Mouse (Mus musculus): Measurements from ENCODE around the gene Camta1.
"Not testable (repeated sequence)": the region's sequence is repeated elsewhere in the genome, so short reads cannot be mapped to it uniquely, and the experiment has no call there.

Gene Camta1

DNA sequence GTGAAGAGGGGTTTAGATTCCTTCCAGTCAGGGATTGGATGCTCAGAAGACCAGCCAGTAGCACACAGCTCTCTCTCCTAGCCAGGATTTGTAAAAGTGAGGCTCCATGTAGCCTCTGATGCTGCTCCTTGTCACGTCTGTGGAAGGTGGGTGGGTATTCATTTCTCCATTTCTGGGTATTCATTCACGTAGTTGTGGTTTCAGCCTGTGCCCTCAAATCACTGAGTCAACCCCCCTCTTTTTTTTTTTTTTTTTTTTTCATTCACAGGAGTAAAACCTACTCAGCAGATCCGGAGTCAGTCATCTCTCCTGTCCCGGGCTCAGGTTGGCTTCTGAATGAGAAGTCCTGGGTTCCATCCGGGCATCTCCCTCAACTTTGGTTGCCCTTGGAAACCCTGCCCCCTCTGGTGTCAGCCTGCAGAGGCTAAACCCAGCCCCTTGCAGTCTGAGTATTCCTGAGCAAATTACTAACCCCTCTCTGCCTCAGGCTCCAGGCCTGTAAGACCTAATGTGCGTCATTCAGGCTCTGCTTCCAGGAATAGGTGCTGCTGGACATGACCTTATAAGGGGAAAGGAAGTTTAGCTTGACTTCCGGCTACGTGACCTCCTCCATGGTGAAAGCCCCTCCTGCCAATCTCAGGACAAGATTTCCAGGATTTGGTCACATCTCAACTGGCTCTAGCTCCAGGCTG is 944.2 kb downstream of the Camta1 start:
- ChIA-PET CTCF (interaction anchor here in 3 of 4 experiments (0.5 to 1.3 kb wide), 7 partner anchors 9 to 818 kb away, joined by 3 to 4 read pairs (median 3); no protein-coding TSS in a partner anchor), POLR2A (interaction anchor here in 3 of 4 experiments (0.6 to 2.0 kb wide), 11 partner anchors 15 to 839 kb away, joined by 3 to 11 read pairs (median 4); no protein-coding TSS in a partner anchor)

DNA sequence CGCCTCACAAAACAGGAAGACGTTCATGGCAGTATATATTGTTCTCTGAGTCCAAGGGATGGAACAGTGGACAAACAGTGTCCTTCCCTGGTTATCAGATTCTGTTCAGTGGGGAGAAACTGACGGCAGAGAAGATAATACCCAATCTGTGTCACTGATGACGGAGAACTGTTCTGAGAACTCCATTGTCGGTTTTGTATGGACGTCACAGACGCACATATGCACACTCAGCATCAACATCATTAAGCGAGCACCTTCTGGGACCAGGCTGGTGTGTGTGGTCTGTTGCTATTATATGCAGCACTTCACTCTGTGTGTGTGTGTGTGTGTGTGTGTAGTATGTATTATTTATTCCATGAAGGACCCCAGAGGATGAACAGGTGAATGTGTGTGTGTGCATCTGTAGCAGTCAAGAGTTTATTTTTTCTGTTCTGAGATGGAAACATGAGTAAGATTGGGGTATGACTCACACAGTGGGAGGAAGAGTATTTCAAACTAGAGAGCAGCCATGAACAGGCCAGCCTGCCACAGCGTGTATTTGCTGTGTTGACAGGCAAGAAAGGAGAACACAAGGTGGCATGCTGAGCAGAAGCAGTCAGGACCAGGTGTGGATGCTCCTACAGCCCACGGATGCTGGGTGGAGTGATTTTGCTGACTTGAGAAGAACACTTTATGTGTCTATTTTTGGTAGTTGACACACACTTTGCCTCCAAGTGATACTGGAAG is 946.3 kb downstream of the Camta1 start:
- ChIA-PET CTCF (interaction anchor here in 3 of 4 experiments (0.9 to 1.9 kb wide), 7 partner anchors 9 to 289 kb away, joined by 3 to 8 read pairs (median 4); no protein-coding TSS in a partner anchor), POLR2A (interaction anchor here in 3 of 4 experiments (0.8 to 3.2 kb wide), 13 partner anchors 11 to 272 kb away, joined by 3 to 21 read pairs (median 4); no protein-coding TSS in a partner anchor)

DNA sequence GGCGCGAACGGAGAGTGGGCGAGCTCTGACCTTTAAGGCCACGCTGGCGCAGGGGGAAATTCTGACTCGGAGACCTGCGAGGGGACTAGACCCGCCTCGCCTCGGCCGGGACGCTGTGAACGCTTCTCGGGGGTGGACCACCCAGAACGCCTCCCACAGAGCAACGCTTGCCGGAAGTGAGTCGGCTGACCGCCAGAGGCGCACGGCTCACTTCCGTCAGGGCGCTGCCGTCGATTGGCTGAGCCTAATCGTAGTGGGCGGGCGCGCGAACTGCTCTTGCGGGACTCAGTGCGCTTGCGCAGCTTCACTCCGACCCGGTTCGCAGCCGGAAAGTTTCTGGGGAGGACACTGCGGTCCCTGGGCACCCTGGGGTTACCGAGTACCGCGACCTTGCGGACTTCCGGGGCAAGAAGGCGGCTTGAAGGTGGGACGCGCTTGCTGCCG is 947.4 kb downstream of the Camta1 start, which contains the start of the genes Park7 and Tnfrsf9:
Gene Park7 (minus strand): TSS at position 148 of the 444 bp plus-strand sequence.
Gene Tnfrsf9 (plus strand): TSS at position 273 of the 444 bp plus-strand sequence.
- ChIA-PET POLR2A (interaction anchor here in 3 of 4 experiments (0.6 to 3.2 kb wide), 24 partner anchors 10 to 1674 kb away, joined by 3 to 21 read pairs (median 4); no protein-coding TSS in a partner anchor), CTCF (interaction anchor here in 3 of 4 experiments (0.5 to 2.3 kb wide), 13 partner anchors 10 to 288 kb away, joined by 3 to 9 read pairs (median 4); no protein-coding TSS in a partner anchor)

DNA sequence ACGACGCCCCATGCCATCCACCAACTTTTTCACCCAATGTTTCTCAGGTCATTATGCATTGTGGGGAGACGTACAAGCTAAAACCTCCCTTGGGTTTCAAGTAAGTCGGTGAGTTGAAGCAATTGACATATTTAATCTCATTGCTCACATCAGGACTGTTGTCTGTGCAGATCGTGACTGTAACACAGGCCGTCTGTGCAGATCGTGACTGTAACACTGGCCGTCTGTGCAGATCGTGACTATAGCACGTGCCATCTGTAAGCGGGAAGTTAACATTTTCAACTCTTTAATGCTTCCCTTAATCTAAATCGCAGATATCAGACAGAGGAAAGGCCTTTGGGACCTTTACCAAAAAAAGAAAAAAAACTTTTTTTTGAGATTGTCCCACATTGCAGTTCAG is 947.9 kb downstream of the Camta1 start:
- ChIA-PET POLR2A (interaction anchor here in 3 of 4 experiments (0.6 to 3.2 kb wide), 21 partner anchors 11 to 1675 kb away, joined by 3 to 21 read pairs (median 4); no protein-coding TSS in a partner anchor), CTCF (interaction anchor here in 3 of 4 experiments (0.5 to 2.3 kb wide), 10 partner anchors 11 to 281 kb away, joined by 3 to 9 read pairs (median 6); no protein-coding TSS in a partner anchor)

DNA sequence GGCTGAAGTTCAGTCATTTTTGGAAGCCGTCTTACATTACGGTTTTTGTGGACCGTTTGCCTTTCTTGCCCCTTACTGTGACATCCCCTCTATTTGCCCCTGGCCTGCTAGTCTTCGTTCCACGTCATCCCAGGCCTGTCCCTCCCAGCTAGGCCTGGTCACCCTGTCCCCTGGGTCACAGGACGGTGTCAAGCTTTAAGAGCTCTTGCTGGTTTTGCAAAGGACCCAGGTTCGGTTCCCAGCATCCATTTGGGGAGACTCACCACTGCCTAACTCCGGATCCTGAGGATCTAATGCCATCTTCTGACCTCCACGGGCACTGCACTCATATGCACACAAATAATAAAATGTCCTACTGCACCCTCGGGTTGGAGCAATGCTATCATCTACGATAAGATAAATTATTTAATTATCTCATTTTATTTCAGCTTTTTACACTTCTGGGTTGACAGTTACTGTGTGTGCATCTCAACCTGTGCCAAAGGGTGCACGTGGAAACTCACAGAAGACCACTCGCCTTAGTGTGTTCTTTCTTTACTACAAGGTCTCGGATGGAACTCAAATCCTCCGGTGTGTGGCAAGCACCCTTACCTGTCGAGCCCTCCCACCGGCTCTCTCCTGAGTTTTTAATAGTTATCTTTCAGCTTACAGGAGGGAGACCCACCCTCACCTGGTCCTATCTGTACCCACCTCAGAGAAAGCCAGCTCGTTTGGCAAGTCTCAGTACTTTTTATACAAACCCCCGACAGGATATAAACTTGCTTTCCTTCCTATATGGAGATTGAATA is 951.3 kb downstream of the Camta1 start:
- POLR2A ChIA-PET, result interaction anchor here in 3 of 4 experiments (0.6 to 3.2 kb wide), 12 partner anchors 8 to 650 kb away, joined by 3 to 12 read pairs (median 4); no protein-coding TSS in a partner anchor
- CTCF ChIA-PET, result interaction anchor here (0.5 to 1.6 kb wide), 8 partner anchors 9 to 247 kb away, joined by 3 to 7 read pairs (median 4); no protein-coding TSS in a partner anchor

- ChIA-PET CTCF (interaction anchor here in 3 of 4 experiments (1.0 to 1.6 kb wide), 4 partner anchors 8 to 246 kb away, joined by 3 to 7 read pairs (median 4); no protein-coding TSS in a partner anchor), POLR2A (interaction anchor here in 2 of 4 experiments (0.6 to 3.2 kb wide), 5 partner anchors 8 to 30 kb away, joined by 3 to 12 read pairs (median 3); no protein-coding TSS in a partner anchor)
Observed at GRCm38 (mm10) chr4:150909451-150910156, 952.1 kb downstream of the Camta1 start.

DNA sequence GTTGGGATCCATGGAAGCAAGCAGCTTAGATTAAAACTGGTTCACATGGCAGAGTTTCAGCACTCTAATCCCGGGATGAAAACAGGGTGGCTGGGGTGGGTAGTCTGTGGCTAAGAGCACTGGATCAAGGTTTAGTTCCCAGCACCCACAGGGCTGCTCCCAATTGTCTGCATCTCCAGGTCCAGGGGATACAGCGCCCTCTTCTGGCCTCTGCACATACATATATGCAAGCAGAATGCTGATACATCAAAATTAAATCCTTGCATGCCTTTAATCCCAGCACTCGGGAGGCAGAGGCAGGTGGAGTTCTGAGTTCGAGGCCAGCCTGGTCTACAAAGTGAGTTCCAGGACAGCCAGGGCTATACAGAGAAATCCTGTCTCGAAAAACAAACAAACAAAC is 953.2 kb downstream of the Camta1 start:
- CTCF ChIA-PET, result not testable (repeated sequence)

GRCm38 (mm10) chr4:150907099-150907498 is 954.6 kb downstream of the Camta1 start:
- ChIA-PET POLR2A (interaction anchor here in 1 of 4 experiments (1.8 kb wide), 1 partner anchor 13 kb away, joined by 9 read pairs; no protein-coding TSS in a partner anchor), CTCF (no interaction called here)

More for the DNA sequence above, 953.2 kb downstream of the Camta1 start:
- POLR2A ChIA-PET, result interaction anchor here in 2 of 4 experiments (0.6 to 1.8 kb wide), 3 partner anchors 13 to 18 kb away, joined by 3 to 9 read pairs (median 5); no protein-coding TSS in a partner anchor

DNA sequence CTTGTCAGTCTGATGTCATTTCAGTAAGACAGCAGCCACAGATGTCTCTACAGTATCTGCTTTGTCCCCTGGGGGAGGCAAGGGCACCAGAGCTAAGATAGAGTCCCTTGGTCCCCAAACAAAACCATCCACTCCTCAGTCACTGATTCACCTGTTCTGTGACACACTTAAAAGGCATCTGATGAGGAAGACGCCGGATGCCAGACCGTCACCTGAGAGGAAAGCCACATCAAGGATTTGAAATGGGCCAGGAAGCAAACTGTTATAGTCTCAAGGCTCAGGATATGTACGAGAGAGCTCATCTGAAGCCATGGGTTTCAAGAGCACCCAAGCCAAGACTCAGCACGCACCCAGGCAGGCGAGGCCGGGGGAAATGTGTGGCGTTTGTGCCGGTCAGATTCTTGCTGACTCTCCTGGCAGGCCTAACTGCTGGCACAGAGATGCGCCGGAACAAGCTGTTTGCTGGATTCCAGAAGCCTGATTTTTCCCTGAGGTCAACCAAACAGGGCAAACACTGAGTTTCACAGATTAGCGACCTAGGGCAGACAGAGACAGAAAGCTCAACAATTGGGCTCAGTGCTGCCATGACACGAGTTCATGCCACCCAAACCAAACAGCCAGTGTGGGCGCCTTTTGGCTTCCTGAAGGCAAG is 958.5 kb downstream of the Camta1 start:
- CTCF ChIA-PET, result interaction anchor here (0.6 to 5.3 kb wide), 18 partner anchors 10 to 554 kb away, joined by 3 to 73 read pairs (median 6); partner anchors contain the start of gene Vamp3 (in 1 of the 4)
- POLR2A ChIA-PET, result interaction anchor here in 3 of 4 experiments (0.5 to 5.6 kb wide), 26 partner anchors 7 to 611 kb away, joined by 3 to 53 read pairs (median 5); partner anchors contain the start of genes Park7 (in 2 of the 3) and Tnfrsf9 (in 2 of the 3)

DNA sequence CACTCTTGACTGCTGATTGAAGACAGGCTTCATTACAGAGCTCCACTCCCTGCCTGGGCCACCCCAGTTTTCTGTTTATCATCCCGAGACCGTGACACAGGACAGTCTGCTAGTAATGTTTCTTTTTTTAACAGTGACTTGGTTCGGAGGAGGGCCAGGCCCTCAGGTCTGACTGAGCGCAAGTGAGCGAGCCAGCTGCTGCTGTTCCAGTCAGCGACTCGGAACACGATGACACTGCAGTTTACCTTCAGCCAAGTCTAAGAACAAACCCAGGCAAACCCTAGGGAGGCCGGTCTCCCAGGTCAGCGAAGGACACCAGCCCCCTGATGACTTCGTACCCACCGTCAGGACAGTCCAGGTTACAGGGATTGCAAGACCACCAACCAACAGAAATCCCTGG is 959.6 kb downstream of the Camta1 start:
- POLR2A ChIA-PET, result interaction anchor here (0.6 to 5.6 kb wide), 47 partner anchors 8 to 578 kb away, joined by 3 to 53 read pairs (median 5); partner anchors contain the start of genes Park7 (in 2 of the 4), Tnfrsf9 (in 2 of the 4) and Per3 (in 1 of the 4)

GRCm38 (mm10) chr4:150901651-150902050 is 960.0 kb downstream of the Camta1 start:
- ChIA-PET CTCF (interaction anchor here (0.5 to 5.3 kb wide), 113 partner anchors 8 to 800 kb away, joined by 3 to 73 read pairs (median 4); partner anchors contain the start of genes Park7 (in 3 of the 4), Tnfrsf9 (in 3 of the 4), Per3 (in 1 of the 4) and Vamp3 (in 1 of the 4)), POLR2A (interaction anchor here (0.6 to 5.6 kb wide), 45 partner anchors 8 to 578 kb away, joined by 3 to 53 read pairs (median 5); partner anchors contain the start of genes Park7 (in 2 of the 4), Tnfrsf9 (in 2 of the 4) and Per3 (in 1 of the 4))

More for the DNA sequence above, 959.6 kb downstream of the Camta1 start:
- CTCF ChIA-PET, result interaction anchor here (0.5 to 5.3 kb wide), 99 partner anchors 8 to 1179 kb away, joined by 3 to 73 read pairs (median 4); partner anchors contain the start of genes Park7 (in 3 of the 4), Tnfrsf9 (in 3 of the 4), Per3 (in 1 of the 4) and Vamp3 (in 1 of the 4)

DNA sequence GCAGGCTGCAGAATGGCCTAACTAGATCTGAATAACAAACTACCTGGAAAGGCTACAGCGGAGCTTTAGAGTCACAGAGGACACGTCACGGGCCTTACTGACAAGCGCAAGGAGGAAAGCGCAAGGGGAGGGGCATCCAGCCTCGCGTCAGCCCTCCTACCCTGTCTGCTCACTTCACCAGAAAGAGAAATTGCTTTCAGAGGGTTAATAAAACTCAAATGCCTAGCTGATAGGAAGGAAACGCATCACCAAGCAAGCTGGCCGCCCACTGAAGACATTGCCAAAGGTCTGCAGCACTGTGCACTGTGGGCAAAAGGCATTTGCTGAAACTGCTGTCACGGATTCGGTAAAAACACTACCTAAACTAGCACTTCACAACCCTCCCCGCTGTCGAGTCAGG is 961.2 kb downstream of the Camta1 start:
- ChIA-PET POLR2A (interaction anchor here in 3 of 4 experiments (0.6 to 4.4 kb wide), 19 partner anchors 9 to 756 kb away, joined by 3 to 21 read pairs (median 4); partner anchors contain the start of genes Park7 (in 2 of the 3) and Tnfrsf9 (in 2 of the 3)), CTCF (interaction anchor here in 3 of 4 experiments (0.7 to 5.3 kb wide), 15 partner anchors 10 to 636 kb away, joined by 3 to 49 read pairs (median 4); no protein-coding TSS in a partner anchor)

- ChIA-PET POLR2A (interaction anchor here in 3 of 4 experiments (0.7 to 4.4 kb wide), 12 partner anchors 8 to 236 kb away, joined by 3 to 21 read pairs (median 4); partner anchors contain the start of genes Park7 (in 1 of the 3) and Tnfrsf9 (in 1 of the 3)), CTCF (interaction anchor here in 3 of 4 experiments (0.8 to 1.6 kb wide), 7 partner anchors 32 to 274 kb away, joined by 3 to 5 read pairs (median 4); no protein-coding TSS in a partner anchor)
Observed at GRCm38 (mm10) chr4:150898716-150899365, 962.8 kb downstream of the Camta1 start.

DNA sequence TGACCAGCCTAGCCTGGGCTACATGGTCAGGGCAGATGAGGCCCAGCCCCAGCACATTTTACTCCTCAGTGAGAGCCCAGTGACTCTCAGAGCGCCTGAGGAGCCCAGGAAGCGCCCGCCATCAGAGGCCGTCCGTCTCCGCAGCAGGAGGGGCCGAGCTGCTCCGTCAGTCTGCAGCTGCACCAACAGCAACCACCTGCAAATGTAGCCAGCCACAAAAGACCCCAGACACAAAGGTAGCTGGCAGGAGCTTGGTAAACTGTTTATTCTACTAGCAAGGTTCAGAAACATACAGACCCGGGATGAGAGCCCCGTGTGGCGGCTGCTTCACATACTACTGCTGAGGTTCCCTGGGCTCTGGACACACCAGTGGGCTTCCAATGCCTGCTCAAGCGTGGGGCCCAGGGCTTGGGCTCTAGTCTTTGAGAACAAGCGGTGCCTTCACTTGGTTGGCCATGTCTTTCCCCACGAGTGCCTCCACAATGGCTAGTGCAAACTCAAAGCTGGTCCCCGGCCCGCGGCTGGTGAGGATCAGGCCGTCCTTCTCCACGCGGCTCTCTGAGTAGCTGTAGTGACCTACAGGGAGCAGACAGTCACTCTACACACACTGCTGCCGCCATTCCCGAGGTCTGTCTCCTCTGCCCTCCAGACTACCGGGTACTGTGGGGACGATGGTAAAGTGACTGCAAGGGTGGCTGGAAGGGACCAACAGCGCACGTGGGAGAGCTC is 964.6 kb downstream of the Camta1 start:
- CTCF ChIA-PET, result interaction anchor here in 2 of 4 experiments (0.6 to 1.4 kb wide), 5 partner anchors 219 to 237 kb away, joined by 3 to 6 read pairs (median 4); no protein-coding TSS in a partner anchor
- POLR2A ChIA-PET, result interaction anchor here in 2 of 4 experiments (0.8 to 7.6 kb wide), 13 partner anchors 9 to 243 kb away, joined by 3 to 41 read pairs (median 4); no protein-coding TSS in a partner anchor

Data from embryonic stem cell, embryonic (primary cell).